Mouse (Mus musculus) brain, embryonic 14.5 days (tissue): ENCODE results near the gene Manba.

Experiments used
- CTCF ChIP-seq: fragments of 200-500 bp; IDR thresholded peaks from 2 replicates; pipeline ENCODE4 v1.5.1; 2012; ENCODE audit warnings: inconsistent platforms, mild to moderate bottlenecking, moderate library complexity, borderline replicate concordance; ENCODE audit not compliant: insufficient read depth, insufficient read length; ENCODE audit errors: extremely low read depth
- POLR2A ChIP-seq: fragments of 200-500 bp; IDR thresholded peaks from 2 replicates; pipeline ENCODE4 v1.6.1; 2012; ENCODE audit warnings: mild to moderate bottlenecking, inconsistent platforms, borderline replicate concordance; ENCODE audit not compliant: poor library complexity, insufficient read depth, insufficient read length, severe bottlenecking; ENCODE audit errors: extremely low read depth

GRCm38 (mm10) chr3:135575126-135575525, 89.7 kb downstream of the Manba start:
- TF ChIP-seq CTCF (no peak), POLR2A (no peak)
